Mouse (Mus musculus): ENCODE data around the gene Ric1. TPM values are rescaled to one million over a fixed set of nuclear protein-coding genes. Genes with fewer than 3 reads are reported as not detected.

Gene Ric1
- total RNA-seq, 1 experiment from 2014 or later: 24.2 TPM

DNA sequence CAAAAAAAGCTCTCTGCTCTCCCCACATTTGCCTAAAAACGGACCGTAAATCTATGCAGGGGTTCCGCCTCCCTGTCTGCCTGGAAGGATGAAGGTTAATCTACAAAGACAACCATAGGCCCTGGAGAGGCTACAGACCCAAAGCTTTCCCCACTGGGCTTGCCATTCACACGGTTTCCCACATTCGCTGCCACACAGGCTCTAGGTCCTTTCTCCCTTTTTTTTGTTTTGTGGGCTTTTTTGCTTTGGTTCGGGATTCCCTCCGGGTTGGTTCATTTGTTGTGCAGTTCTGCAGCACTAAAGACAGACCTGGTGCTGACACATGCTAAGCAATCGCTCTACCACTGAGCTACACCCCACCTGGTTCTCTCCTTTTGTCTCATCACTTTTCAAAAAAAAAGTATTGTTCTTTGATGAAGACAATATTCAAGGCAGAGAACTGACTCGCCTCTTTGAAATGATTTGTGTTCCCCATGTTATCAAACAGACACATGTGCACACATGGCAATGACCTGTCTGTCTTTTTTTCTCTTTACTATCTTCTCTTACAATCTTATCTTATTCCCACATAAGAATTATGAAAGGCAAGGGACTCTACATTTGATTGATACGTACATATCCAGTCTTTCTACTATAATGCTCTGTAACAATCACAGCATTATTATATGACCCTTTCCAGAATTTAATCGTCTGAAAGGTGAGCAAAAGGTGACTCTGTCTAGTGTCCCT, 121.3 kb downstream of the Ric1 start:
- ATAC-seq (replicated peaks in 1 of 2; ENCODE audit: insufficient read depth in 1 of 2, low FRiP score in 2 of 2, low TSS enrichment in 1 of 2, low read depth in 1 of 2, poor library complexity in 2 of 2, severe bottlenecking in 2 of 2): no peak

DNA sequence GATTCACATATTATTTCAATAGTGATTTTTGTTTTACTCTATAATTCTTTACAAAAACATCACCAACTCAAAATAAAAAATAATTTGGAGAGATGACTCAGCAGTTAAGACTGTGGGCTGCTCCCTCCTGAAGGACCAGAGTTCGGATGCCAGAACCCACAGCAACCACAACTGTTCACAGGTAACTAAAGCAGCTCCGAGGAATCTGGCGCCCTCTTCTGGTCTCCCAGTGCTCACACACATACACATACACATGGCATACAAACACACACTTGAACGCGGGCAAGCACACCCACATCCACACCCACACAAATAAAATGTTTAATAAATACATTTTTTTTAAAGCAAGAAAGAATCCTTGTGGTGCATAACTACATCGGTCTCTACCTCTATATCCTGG, 122.7 kb downstream of the Ric1 start:
- no peak for ATAC-seq (replicated peaks in 1 of 2; ENCODE audit: insufficient read depth in 1 of 2, low FRiP score in 2 of 2, low TSS enrichment in 1 of 2, low read depth in 1 of 2, poor library complexity in 2 of 2, severe bottlenecking in 2 of 2)

DNA sequence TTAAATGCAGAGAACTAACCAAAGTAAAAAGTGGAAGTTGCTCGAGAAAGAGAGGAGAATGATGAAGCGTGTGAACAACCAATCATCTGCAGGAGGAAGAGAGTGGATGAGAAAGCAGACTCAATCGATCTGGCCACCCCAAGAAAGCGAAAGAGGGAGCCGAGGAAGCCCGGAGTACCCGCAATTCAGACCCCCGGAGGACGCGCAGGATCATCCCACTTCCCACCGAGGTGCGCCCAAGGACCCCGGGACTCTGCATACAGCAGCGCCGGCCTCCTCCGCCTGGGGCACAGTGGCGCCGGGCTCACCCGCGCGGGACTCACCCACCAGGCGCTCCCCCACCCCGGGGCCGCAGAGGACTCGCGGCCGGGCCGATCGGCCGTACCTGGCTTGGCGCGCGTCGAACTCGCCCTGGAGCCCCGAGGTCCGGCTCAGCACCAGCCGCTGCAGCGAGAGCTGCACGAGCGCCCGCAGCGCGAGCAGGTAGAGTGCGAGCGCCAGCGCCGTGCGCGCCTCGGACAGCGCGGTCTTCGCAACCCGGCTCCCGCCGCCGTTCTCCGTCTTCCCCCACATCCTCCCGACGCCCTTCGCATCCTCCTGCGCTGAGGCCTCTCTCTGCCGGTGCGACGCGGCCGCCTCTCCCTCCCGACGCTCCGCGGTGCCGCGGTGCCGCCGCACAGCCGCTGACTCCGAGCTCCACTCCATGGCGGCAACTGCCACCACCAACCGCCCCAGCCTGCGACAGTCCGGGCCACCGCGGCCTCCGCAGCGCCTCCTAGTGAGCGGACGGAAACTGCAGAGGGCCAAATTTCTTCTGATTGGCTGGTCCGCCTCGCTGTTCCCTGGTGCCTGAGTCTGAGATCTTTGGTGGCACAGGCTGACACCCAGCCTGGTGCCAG, 125.8 kb downstream of the Ric1 start, which contains the start of gene Ermp1:
Gene Ermp1 (minus strand): TSS at position 765 of the 899 bp plus-strand sequence.
- peak; percentile 91 to 99 for ATAC-seq (replicated peaks in 1 of 2; ENCODE audit: insufficient read depth in 1 of 2, low FRiP score in 2 of 2, low TSS enrichment in 1 of 2, low read depth in 1 of 2, poor library complexity in 2 of 2, severe bottlenecking in 2 of 2)

DNA sequence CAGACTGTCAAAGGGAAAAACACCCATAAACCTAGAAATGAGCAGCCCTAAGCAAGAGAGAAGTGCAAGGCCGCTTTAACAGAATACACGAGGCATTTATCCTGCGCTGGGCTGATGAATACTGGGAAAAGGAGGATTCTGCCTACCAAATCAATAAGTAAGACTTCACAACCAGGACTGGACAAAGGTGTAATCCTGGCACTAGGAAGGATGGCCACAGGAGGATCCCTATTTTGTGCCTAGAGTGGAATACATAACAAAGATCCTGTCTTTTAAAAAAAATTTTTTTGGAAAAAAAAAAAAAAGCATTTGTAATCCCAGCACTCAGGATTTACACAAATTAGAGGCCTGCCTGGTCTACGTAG, 126.5 kb downstream of the Ric1 start:
- no peak for ATAC-seq (replicated peaks in 1 of 2; ENCODE audit: insufficient read depth in 1 of 2, low FRiP score in 2 of 2, low TSS enrichment in 1 of 2, low read depth in 1 of 2, poor library complexity in 2 of 2, severe bottlenecking in 2 of 2)

DNA sequence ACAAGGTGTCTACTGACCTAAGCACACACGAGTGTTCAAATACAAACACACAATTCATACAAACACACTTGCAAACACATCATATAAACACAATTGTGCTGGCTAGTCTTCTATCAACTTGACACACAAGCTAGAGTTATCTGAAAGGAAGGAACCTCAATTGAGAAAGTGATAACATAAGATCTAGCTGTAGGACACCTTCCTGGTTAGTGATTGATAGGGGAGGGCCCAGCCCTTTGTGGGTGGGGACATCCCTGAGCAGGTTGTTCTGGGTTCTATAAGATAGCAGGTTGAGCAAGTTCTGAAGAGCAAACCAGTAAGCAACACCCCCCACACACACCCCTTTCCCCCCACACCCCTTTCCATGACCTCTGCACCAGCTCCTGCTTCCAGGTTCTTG, 127.6 kb downstream of the Ric1 start:
- no peak for ATAC-seq (replicated peaks in 1 of 2; ENCODE audit: insufficient read depth in 1 of 2, low FRiP score in 2 of 2, low TSS enrichment in 1 of 2, low read depth in 1 of 2, poor library complexity in 2 of 2, severe bottlenecking in 2 of 2)

DNA sequence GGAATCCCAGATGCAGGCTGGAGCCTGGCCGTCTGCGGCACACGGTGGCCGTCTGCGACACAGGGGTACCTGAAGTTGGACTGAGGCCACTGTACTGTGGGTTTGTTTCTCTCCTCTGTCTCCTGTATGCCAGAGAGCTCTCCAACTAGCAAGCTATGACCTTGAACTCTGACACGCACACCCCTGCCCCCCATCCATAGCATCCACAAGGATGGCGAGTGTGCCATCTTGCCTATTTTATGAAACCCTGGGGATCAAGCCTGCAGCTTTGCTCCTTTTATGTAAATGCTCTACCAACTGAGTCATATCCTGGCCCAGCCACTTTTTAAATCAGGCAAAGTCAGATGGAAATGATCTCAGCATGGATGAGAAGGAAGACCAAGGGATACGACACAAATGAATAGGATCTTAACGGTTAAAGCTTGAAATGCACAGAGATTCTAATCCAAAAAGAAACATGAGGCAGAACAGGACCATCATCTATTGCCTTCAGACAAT, 131.7 kb downstream of the Ric1 start:
- no peak for ATAC-seq (replicated peaks in 1 of 2; ENCODE audit: insufficient read depth in 1 of 2, low FRiP score in 2 of 2, low TSS enrichment in 1 of 2, low read depth in 1 of 2, poor library complexity in 2 of 2, severe bottlenecking in 2 of 2)

DNA sequence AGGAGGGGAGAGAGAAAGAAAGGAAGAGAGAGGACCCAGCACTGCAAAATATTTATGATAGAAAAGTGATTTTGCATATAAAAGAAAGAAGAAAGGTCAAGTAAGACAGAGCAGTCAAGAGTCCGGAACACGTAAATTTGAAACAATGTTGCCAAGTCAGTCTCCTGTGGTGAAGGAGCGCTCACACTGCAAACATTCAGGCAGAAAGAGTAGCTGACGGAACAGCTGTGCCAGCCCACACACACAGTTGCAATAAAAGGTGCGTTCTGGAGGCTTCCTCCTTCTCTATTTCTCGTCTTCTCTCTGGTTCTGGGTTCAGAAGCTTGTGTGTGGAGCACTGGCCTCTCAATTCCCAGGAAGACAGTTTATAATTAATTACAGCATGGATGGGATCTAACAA, 133.1 kb downstream of the Ric1 start:
- ATAC-seq (replicated peaks in 1 of 2; ENCODE audit: insufficient read depth in 1 of 2, low FRiP score in 2 of 2, low TSS enrichment in 1 of 2, low read depth in 1 of 2, poor library complexity in 2 of 2, severe bottlenecking in 2 of 2): no peak

DNA sequence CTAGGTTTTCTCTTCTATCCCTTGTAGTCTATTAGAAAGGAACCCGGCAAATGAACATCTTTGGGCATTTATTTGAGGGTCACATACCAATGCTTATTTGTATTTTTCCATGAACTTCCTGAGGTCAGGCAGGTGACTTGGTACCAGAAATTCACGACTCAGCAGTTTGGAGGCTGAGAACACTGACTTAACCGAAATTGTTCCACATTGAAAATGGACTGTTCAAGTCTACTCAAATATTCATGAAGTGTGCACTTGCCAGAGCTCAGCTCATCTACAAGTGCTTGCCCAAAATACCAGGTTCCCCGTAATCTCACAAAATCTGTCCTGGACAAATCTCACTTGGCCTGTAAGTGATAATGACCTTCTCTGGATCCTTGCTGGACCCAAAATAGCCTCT, 133.9 kb downstream of the Ric1 start:
- ATAC-seq (replicated peaks in 1 of 2; ENCODE audit: insufficient read depth in 1 of 2, low FRiP score in 2 of 2, low TSS enrichment in 1 of 2, low read depth in 1 of 2, poor library complexity in 2 of 2, severe bottlenecking in 2 of 2): no peak

Other genes with a start within 250 kb of the Ric1 start
- 17.9 and 36.0 TPM in 2 replicates for gene Insl6, start 196.9 kb upstream of the Ric1 start, total RNA-seq (2017)
- not detected in 2 replicates for gene Rln1, start 187.6 kb upstream of the Ric1 start, total RNA-seq (2017)
- 156 and 165 TPM in 2 replicates for gene Plgrkt, start 154.9 kb upstream of the Ric1 start, total RNA-seq (2017)
- gene Cd274, start 154.8 kb upstream of the Ric1 start, total RNA-seq (2017): 22.1 and 22.7 TPM in 2 replicates
- 5.7 and 5.8 TPM in 2 replicates for gene Pdcd1lg2, start 111.4 kb upstream of the Ric1 start, total RNA-seq (2017)
- gene Ermp1, start 126.1 kb downstream of the Ric1 start, total RNA-seq (2017): 36.8 and 39.3 TPM in 2 replicates
- not detected in 2 replicates for gene Mlana, start 175.5 kb downstream of the Ric1 start, total RNA-seq (2017)